Mouse (Mus musculus) heart, adult 2 months (tissue): Measurements from ENCODE around the gene Avpr1b. TPM values are rescaled to one million over a fixed set of nuclear protein-coding genes. Genes with fewer than 3 reads are reported as not detected.
A peak's percentile ranks its signal among the peaks of the same experiment; 100 is the strongest.

Experiments used
- DNase-seq, 2 experiments: peaks; one replicate each; pipeline ENCODE4 v3.0.0; 2021
- H3K27ac ChIP-seq: fragments of 200-600 bp; 2 replicates; pipeline ENCODE4 v1.8.1; 2022
- H3K27me3 ChIP-seq: fragments of 200-500 bp; 2 replicates; pipeline ENCODE4 v1.6.1; 2012; ENCODE audit warnings: mild to moderate bottlenecking, low read length, inconsistent platforms, mixed read lengths; ENCODE audit not compliant: control insufficient read depth, insufficient read depth
- H3K36me3 ChIP-seq: fragments of 200-500 bp; 2 replicates; pipeline ENCODE4 v1.6.1; 2012; ENCODE audit warnings: low read length, inconsistent platforms; ENCODE audit not compliant: control insufficient read depth, insufficient read depth
- H3K4me1 ChIP-seq: fragments of 200-500 bp; 2 replicates; pipeline ENCODE4 v1.6.1; 2011; ENCODE audit warnings: low read length; ENCODE audit not compliant: control insufficient read depth, insufficient read depth
- H3K4me3 ChIP-seq: fragments of 200-600 bp; 2 replicates; pipeline ENCODE4 v1.8.1; 2022
- H3K79me2 ChIP-seq: fragments of 200-500 bp; replicated peaks from 2 replicates; pipeline ENCODE4 v1.6.1; 2012; ENCODE audit warnings: mild to moderate bottlenecking, inconsistent platforms, low read length, moderate library complexity, mixed read lengths; ENCODE audit not compliant: control insufficient read depth, insufficient read depth
- H3K9ac ChIP-seq: fragments of 200-500 bp; 2 replicates; pipeline ENCODE4 v1.6.1; 2012; ENCODE audit warnings: low read depth, mild to moderate bottlenecking, control low read depth, inconsistent platforms, low read length, mixed read lengths
- CTCF ChIP-seq: fragments of 200-600 bp; IDR thresholded peaks from 2 replicates; pipeline ENCODE4 v1.8.1; 2022; ENCODE audit warnings: antibody characterized with exemption, mild to moderate bottlenecking, moderate library complexity
- EP300 ChIP-seq: fragments of 200-500 bp; IDR thresholded peaks from 2 replicates; pipeline ENCODE4 v1.6.1; 2011; ENCODE audit warnings: low read depth, low read length, control low read depth; ENCODE audit not compliant: insufficient read depth
- POLR2A ChIP-seq: fragments of 200-500 bp; IDR thresholded peaks from 2 replicates; pipeline ENCODE4 v1.6.1; 2011; ENCODE audit warnings: mild to moderate bottlenecking, low read depth, low read length, control low read depth; ENCODE audit not compliant: insufficient read depth
- WGBS: fragments of 180-500 bp; shearing (Covaris S2); methylation state at CpG from one replicate; pipeline ENCODE4 v1.1.7; 2018; 5-methylcytosine and 5-hydroxymethylcytosine counted together
- intact Hi-C: fragments of 180-260 bp; cut with DNase I; formaldehyde crosslinking; loops from one replicate; pipeline ENCODE4 v1.15.1; 2025
- long read RNA-seq: library from polyadenylated mRNA; stranded (forward); transcript quantifications from one replicate; pipeline ENCODE4 v2.0.0, GENCODE M21; 2021
- polyA plus RNA-seq: library from polyadenylated mRNA; depleted of rRNA; stranded (reverse); fragments of >200 nt; gene quantifications from 2 replicates; pipeline ENCODE4 v1.2.3, GENCODE M21; 2012; rRNA removed
- total RNA-seq, 2 experiments: library from RNA; stranded (reverse); gene quantifications; 2 replicates each; pipeline ENCODE4 v1.2.3; 2021

The Avpr1b gene
- total RNA-seq (not detected), polyA plus RNA-seq (not detected in 2 replicates)
- long read RNA-seq, result 0 reads

DNA sequence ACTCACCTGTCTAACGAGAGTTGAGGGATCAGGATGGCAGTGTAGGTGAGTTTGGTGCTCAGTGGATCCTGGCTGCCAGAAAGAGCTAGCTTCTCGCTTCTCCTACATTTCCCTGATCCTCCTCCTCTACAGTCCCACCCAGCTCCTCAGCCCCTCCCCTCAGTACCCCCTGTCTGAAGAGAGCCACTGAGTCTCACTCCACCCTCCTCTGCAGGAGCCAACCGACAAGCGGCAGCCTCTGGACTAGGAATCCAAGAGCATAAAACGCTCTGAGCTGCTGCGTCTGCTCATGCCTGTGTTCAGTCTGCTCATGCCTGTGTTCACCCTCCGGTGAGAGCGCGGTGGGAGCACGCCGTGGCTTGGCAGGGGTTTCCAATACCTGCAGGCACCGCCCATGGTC lies at the start of gene Avpr1b:
Gene Avpr1b (plus strand): TSS at position 335 of the 400 bp plus-strand sequence.
- no peak within 1 kb of the TSS for H3K9ac ChIP-seq
- no peak within 1 kb of the TSS for H3K4me3 ChIP-seq
- no peaks in the 10 kb centered on the region for H3K79me2 ChIP-seq
- H3K4me1 ChIP-seq, result no peaks in the 10 kb centered on the region
- 35% methylated on average over 12 of the region's 12 CpGs for WGBS
- H3K27me3 ChIP-seq, result peaks cover 3% of the 10 kb centered on the region; the same call in 1 of the 2 replicates
- intact Hi-C loops, result no loop called here
- no peaks in the 10 kb centered on the region for H3K36me3 ChIP-seq
- no peak for DNase-seq
- no peak within 1 kb of the TSS for H3K27ac ChIP-seq
- TF ChIP-seq EP300, result no peak
- TF ChIP-seq POLR2A, result no peak
- TF ChIP-seq CTCF, result no peak

DNA sequence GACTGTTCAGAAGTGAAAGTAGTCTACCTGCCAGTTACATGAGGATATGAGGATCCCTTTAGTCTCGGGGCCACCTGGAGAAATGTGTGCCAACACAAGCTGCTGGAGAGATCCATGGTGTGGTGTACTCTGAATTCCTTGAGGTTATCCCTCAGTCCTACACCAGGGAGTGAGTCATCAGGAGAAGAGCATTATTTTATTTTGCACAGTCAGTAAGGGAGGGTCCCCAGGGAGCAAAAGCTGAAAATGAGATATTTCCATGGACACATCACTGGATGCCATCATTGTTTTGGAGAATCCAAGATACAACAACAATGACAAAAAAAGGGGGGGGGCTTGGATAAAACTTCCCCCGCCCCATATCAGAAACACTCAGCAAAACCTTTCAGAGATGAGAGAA lies 47.1 kb upstream of the Avpr1b start:
- H3K36me3 ChIP-seq, result no peaks in the 10 kb centered on the region
- H3K9ac ChIP-seq, result no peak overlapping the region
- no peak overlapping the region for H3K27ac ChIP-seq
- DNase-seq, result no peak
- 72% methylated on average over 2 of the region's 2 CpGs for WGBS
- no peak overlapping the region for H3K4me3 ChIP-seq
- intact Hi-C loops, result no loop called here
- TF ChIP-seq POLR2A (no peak), EP300 (no peak), CTCF (no peak)
- no peaks in the 10 kb centered on the region for H3K79me2 ChIP-seq
- peaks cover 3% of the 10 kb centered on the region for H3K4me1 ChIP-seq
- no peaks in the 10 kb centered on the region for H3K27me3 ChIP-seq

DNA sequence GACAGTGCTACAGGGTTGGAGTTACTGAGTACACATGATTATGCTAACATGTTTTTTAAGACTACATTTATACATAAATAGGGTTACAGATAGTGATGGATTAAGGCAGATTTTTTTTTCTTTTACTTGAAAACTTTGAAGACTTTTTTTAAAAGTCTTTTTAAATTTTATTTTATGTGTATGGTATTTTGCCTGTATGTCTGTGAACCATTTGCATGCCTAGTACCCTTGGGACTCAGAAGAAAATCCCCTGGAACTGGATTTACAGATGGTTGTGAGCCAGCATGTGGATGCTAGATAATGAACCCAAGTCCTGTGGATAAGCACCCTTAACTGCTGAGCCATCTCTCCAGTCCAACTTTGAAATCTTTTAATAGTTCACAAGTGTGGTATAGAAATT lies 45.6 kb upstream of the Avpr1b start:
- H3K9ac ChIP-seq, result no peak overlapping the region
- intact Hi-C loops, result no loop called here
- H3K4me3 ChIP-seq, result no peak overlapping the region
- H3K27me3 ChIP-seq, result no peaks in the 10 kb centered on the region
- no peaks in the 10 kb centered on the region for H3K79me2 ChIP-seq
- peaks cover 3% of the 10 kb centered on the region for H3K4me1 ChIP-seq
- TF ChIP-seq EP300 (no peak), CTCF (no peak), POLR2A (no peak)
- no peak overlapping the region for H3K27ac ChIP-seq
- DNase-seq, result no peak
- H3K36me3 ChIP-seq, result no peaks in the 10 kb centered on the region

DNA sequence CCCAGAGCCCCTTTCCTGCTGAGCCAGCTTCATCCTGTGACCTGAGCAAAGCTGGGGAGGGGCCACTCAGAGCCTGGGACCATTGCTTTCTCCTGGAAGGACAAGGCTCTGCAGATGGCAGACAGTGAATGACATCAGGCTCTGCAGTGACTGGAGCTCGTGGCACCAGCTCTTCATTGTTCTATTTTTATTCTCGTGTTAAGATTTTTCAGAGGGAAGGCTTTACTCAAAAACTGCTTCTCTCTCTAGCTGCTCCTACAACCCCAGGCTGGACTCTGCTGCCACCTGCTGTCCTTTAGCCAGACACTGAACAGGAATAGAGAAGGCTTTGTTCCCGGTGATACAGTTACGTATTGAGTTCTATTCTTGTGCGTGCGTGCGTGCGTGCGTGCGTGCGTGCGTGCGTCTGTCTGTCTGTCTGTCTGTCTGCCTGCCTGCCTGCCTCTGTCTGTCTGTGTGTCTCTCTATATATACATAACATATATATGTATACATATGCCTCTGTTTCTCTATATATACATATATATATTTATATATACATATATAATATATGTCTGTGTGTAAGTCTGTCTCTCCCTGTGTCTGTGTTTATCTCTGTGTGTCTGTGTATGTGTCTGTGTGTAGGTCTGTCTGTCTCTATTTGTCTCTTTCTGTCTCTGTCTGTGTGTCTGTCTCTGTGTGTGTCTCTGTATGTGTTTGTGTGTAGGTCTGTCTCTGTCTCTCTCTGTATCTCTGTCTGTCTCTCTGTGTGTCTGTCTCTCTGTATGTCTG lies 43.8 kb upstream of the Avpr1b start:
- peak; percentile 79 to 81 for DNase-seq
- Histone ChIP-seq H3K4me1 (peaks cover 3% of the 10 kb centered on the region), H3K27me3 (no peaks in the 10 kb centered on the region), H3K36me3 (no peaks in the 10 kb centered on the region), H3K79me2 (no peaks in the 10 kb centered on the region), H3K27ac (peak overlapping the region; percentile 44), H3K9ac (peak overlapping the region; percentile 11; the same call in 1 of the 2 replicates), H3K4me3 (no peak overlapping the region)
- TF ChIP-seq CTCF, result peak; percentile 89
- peak; percentile 98 for TF ChIP-seq EP300
- no peak for TF ChIP-seq POLR2A
- 0% methylated on average over 13 of the region's 13 CpGs for WGBS
- intact Hi-C loops, result loop anchor here (1.0 kb wide), 2 partner anchors 193 to 265 kb away; no protein-coding TSS in a partner anchor

DNA sequence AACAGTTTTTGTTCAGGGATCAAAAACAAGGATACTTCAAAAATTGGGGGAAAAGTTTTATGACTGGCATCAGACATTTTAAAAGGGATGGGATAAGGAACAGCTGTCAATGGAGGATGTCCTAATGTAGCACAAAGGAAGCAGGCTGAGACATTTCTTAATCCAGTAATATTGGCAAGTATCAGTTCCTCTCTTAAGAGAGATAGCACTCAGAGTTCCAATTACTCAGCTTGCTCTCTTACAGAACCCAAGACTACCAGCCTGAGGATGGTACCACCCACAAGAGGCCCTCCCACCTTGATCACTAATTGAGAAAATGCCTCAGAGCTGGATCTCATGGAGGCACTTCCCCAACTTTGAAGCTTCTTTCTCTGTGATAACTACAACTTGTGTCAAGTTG lies 38.5 kb upstream of the Avpr1b start:
- H3K27me3 ChIP-seq, result no peaks in the 10 kb centered on the region
- H3K36me3 ChIP-seq, result no peaks in the 10 kb centered on the region
- H3K79me2 ChIP-seq, result no peaks in the 10 kb centered on the region
- intact Hi-C loops, result no loop called here
- H3K4me3 ChIP-seq, result no peak overlapping the region
- DNase-seq, result no peak
- TF ChIP-seq EP300 (no peak), POLR2A (no peak), CTCF (no peak)
- no peaks in the 10 kb centered on the region for H3K4me1 ChIP-seq
- H3K9ac ChIP-seq, result no peak overlapping the region
- no peak overlapping the region for H3K27ac ChIP-seq

DNA sequence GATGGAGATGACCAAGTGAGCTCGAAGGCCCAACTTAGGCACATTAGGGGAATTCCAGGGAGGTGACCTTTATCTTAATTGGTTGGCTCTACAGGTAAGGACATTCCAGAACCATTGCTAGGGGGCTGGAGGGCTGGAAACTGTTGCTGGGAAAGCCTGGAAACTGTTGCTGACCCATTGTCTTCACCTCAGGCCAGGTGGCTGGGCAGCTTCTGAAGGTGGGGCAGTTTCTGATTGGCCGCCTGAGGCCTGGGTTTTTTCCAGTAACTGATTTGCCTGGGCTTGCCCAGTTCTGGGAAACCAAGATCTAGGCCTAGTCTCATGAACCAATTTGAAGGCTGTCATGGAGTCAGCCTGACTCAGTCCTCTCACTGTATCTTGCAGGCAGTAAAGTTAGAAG lies 37.0 kb upstream of the Avpr1b start:
- H3K27ac ChIP-seq, result no peak overlapping the region
- no peaks in the 10 kb centered on the region for H3K79me2 ChIP-seq
- 92% methylated on average over 2 of the region's 2 CpGs for WGBS
- no peak overlapping the region for H3K4me3 ChIP-seq
- H3K36me3 ChIP-seq, result no peaks in the 10 kb centered on the region
- no peak for TF ChIP-seq EP300
- intact Hi-C loops, result no loop called here
- H3K27me3 ChIP-seq, result no peaks in the 10 kb centered on the region
- no peaks in the 10 kb centered on the region for H3K4me1 ChIP-seq
- no peak overlapping the region for H3K9ac ChIP-seq
- DNase-seq, result no peak
